Mouse (Mus musculus) splenic B cell, adult 2 months (primary cell): ENCODE data around the gene Ciapin1.

Source experiments
- DNase-seq: peaks from one replicate; pipeline ENCODE4 v3.0.0-alpha.2; 2011; ENCODE audit warnings: low read depth, low spot score
- H3K27me3 ChIP-seq: 2 replicates; pipeline ENCODE4 v1.6.1; 2012; ENCODE audit warnings: mild to moderate bottlenecking, low read length, moderate library complexity, mixed read lengths; ENCODE audit not compliant: control insufficient read depth, poor library complexity, insufficient read depth, severe bottlenecking
- H3K36me3 ChIP-seq: 2 replicates; pipeline ENCODE4 v1.6.1; 2012; ENCODE audit warnings: mild to moderate bottlenecking, low read length, moderate library complexity, mixed read lengths; ENCODE audit not compliant: control insufficient read depth, poor library complexity, insufficient read depth, severe bottlenecking

Gene Ciapin1

GRCm38 (mm10) chr8:94837662-94838574, at the start of gene Ciapin1, which contains the start of gene Coq9:
Ciapin1 (minus strand) TSS chr8:94838358.
Coq9 (plus strand) TSS chr8:94838321.
- H3K36me3 ChIP-seq = no peaks in the 10 kb centered on the region

GRCm38 (mm10) chr8:94880742-94881141, 42.6 kb upstream of the Ciapin1 start:
- no peaks in the 10 kb centered on the region for H3K36me3 ChIP-seq

More at GRCm38 (mm10) chr8:94837662-94838574, at the start of gene Ciapin1, which contains the start of gene Coq9:
- peak; percentile 96 for DNase-seq
- no peaks in the 10 kb centered on the region for H3K27me3 ChIP-seq

GRCm38 (mm10) chr8:94876820-94877219, 38.7 kb upstream of the Ciapin1 start:
- H3K27me3 ChIP-seq = no peaks in the 10 kb centered on the region
- H3K36me3 ChIP-seq = no peaks in the 10 kb centered on the region
- DNase-seq = peak; percentile 12

More at GRCm38 (mm10) chr8:94880742-94881141, 42.6 kb upstream of the Ciapin1 start:
- H3K27me3 ChIP-seq = no peaks in the 10 kb centered on the region
- DNase-seq = no peak

GRCm38 (mm10) chr8:94876197-94876730, 38.1 kb upstream of the Ciapin1 start, which contains the start of gene Dok4:
Dok4 (minus strand) TSS chr8:94876330.
- Histone ChIP-seq H3K27me3 (no peaks in the 10 kb centered on the region), H3K36me3 (no peaks in the 10 kb centered on the region)
- DNase-seq = peak; percentile 85

GRCm38 (mm10) chr8:94875871-94876150, 37.7 kb upstream of the Ciapin1 start:
- Histone ChIP-seq H3K36me3 (no peaks in the 10 kb centered on the region), H3K27me3 (no peaks in the 10 kb centered on the region)
- peak; percentile 9 for DNase-seq

- Histone ChIP-seq H3K36me3 (no peaks in the 10 kb centered on the region), H3K27me3 (no peaks in the 10 kb centered on the region)
- no peak for DNase-seq
These were observed 37.1 kb upstream of the Ciapin1 start for GRCm38 (mm10) chr8:94875096-94875870.

GRCm38 (mm10) chr8:94874358-94874757, 36.2 kb upstream of the Ciapin1 start:
- H3K36me3 ChIP-seq = no peaks in the 10 kb centered on the region
- H3K27me3 ChIP-seq = no peaks in the 10 kb centered on the region
- peak; percentile 82 for DNase-seq

GRCm38 (mm10) chr8:94872576-94872975, 34.4 kb upstream of the Ciapin1 start:
- DNase-seq = no peak
- Histone ChIP-seq H3K27me3 (no peaks in the 10 kb centered on the region), H3K36me3 (no peaks in the 10 kb centered on the region)

- no peaks in the 10 kb centered on the region for H3K27me3 ChIP-seq
These were observed 34.0 kb upstream of the Ciapin1 start for GRCm38 (mm10) chr8:94872156-94872555.

GRCm38 (mm10) chr8:94871108-94871894, 33.1 kb upstream of the Ciapin1 start:
- no peaks in the 10 kb centered on the region for H3K27me3 ChIP-seq
- no peaks in the 10 kb centered on the region for H3K36me3 ChIP-seq
- no peak for DNase-seq

More at GRCm38 (mm10) chr8:94872156-94872555, 34.0 kb upstream of the Ciapin1 start:
- DNase-seq = no peak
- H3K36me3 ChIP-seq = no peaks in the 10 kb centered on the region

- no peaks in the 10 kb centered on the region for H3K36me3 ChIP-seq
- no peak for DNase-seq
- H3K27me3 ChIP-seq = no peaks in the 10 kb centered on the region
These were observed 32.4 kb upstream of the Ciapin1 start for GRCm38 (mm10) chr8:94870474-94871107.

- H3K36me3 ChIP-seq = no peaks in the 10 kb centered on the region
- no peaks in the 10 kb centered on the region for H3K27me3 ChIP-seq
- no peak for DNase-seq
These were observed 31.8 kb upstream of the Ciapin1 start for GRCm38 (mm10) chr8:94870003-94870402.

GRCm38 (mm10) chr8:94869146-94869545, 31.0 kb upstream of the Ciapin1 start:
- Histone ChIP-seq H3K36me3 (0 out of 2 replicates have a peak, but pooled peaks cover 2% of the 10 kb centered on the region), H3K27me3 (no peaks in the 10 kb centered on the region)
- DNase-seq = no peak

- Histone ChIP-seq H3K27me3 (no peaks in the 10 kb centered on the region), H3K36me3 (peaks cover 5% of the 10 kb centered on the region; the same call in 1 of the 2 replicates)
- no peak for DNase-seq
These were observed 28.8 kb upstream of the Ciapin1 start for GRCm38 (mm10) chr8:94866921-94867320.
